Mouse (Mus musculus) urinary bladder, postnatal 25 days (tissue): ENCODE data around the gene Cfap157.

Experiments used
- DNase-seq: peaks from one replicate; pipeline ENCODE4 v3.0.0; 2022; ENCODE audit warnings: low spot score

Cfap157 gene

GRCm38 (mm10) chr2:32750199-32750598, 34.0 kb downstream of the Cfap157 start:
- no peak for DNase-seq

- DNase-seq, result no peak
Measured at GRCm38 (mm10) chr2:32749082-32749481, 35.1 kb downstream of the Cfap157 start.

GRCm38 (mm10) chr2:32744272-32744982, 39.8 kb downstream of the Cfap157 start:
- no peak for DNase-seq

GRCm38 (mm10) chr2:32742173-32742531, 42.1 kb downstream of the Cfap157 start:
- no peak for DNase-seq

- DNase-seq, result peak; percentile 27
Measured at GRCm38 (mm10) chr2:32741273-32742172, 42.7 kb downstream of the Cfap157 start.

GRCm38 (mm10) chr2:32740916-32741272, 43.3 kb downstream of the Cfap157 start, which contains the start of gene 6330409D20Rik:
TSS of gene 6330409D20Rik (minus strand) at chr2:32741016.
- DNase-seq, result no peak

- DNase-seq, result no peak
Measured at GRCm38 (mm10) chr2:32739311-32739710, 44.9 kb downstream of the Cfap157 start.

- DNase-seq, result no peak
Measured at GRCm38 (mm10) chr2:32737008-32737407, 47.2 kb downstream of the Cfap157 start.

- no peak for DNase-seq
Measured at GRCm38 (mm10) chr2:32736306-32736829, 47.9 kb downstream of the Cfap157 start.

GRCm38 (mm10) chr2:32734933-32735332, 49.3 kb downstream of the Cfap157 start:
- no peak for DNase-seq

GRCm38 (mm10) chr2:32734480-32734879, 49.7 kb downstream of the Cfap157 start:
- no peak for DNase-seq

GRCm38 (mm10) chr2:32732695-32733094, 51.5 kb downstream of the Cfap157 start:
- no peak for DNase-seq

GRCm38 (mm10) chr2:32731911-32732310, 52.3 kb downstream of the Cfap157 start:
- DNase-seq, result no peak

GRCm38 (mm10) chr2:32730854-32731253, 53.4 kb downstream of the Cfap157 start:
- no peak for DNase-seq

GRCm38 (mm10) chr2:32729547-32729946, 54.7 kb downstream of the Cfap157 start:
- DNase-seq, result no peak

- no peak for DNase-seq
Measured at GRCm38 (mm10) chr2:32728463-32728862, 55.8 kb downstream of the Cfap157 start.

- DNase-seq, result peak; percentile 77
Measured at GRCm38 (mm10) chr2:32727435-32727834, 56.8 kb downstream of the Cfap157 start.
